Mouse (Mus musculus) C2C12 (cell line): Measurements from ENCODE around the gene Bank1. TPM values are rescaled to one million over a fixed set of nuclear protein-coding genes. Genes with fewer than 3 reads are reported as not detected.

Experiments used
- H3K27me3 ChIP-seq: one replicate; pipeline ENCODE4 v1.6.1; 2011; ENCODE audit not compliant: control insufficient read depth, insufficient read depth, insufficient read length
- H3K36me3 ChIP-seq: one replicate; pipeline ENCODE4 v1.6.1; 2011; ENCODE audit not compliant: control insufficient read depth, insufficient read depth
- H3K4me3 ChIP-seq: one replicate; pipeline ENCODE4 v1.5.1; 2011; ENCODE audit warnings: mild to moderate bottlenecking, control low read depth; ENCODE audit not compliant: poor library complexity, insufficient read depth, severe bottlenecking
- H3K79me2 ChIP-seq: one replicate; pipeline ENCODE4 v1.6.1; 2011; ENCODE audit not compliant: control insufficient read depth, insufficient read depth
- H3K79me3 ChIP-seq: one replicate; pipeline ENCODE4 v1.6.1; 2011; ENCODE audit warnings: low read depth, control low read depth
- H3ac ChIP-seq: one replicate; pipeline ENCODE3; 2011; ENCODE audit warnings: low read depth; ENCODE audit not compliant: control insufficient read depth, insufficient read length
- CEBPB ChIP-seq: IDR thresholded peaks from one replicate; pipeline ENCODE4 v1.6.1; 2011; ENCODE audit warnings: low read depth, mild to moderate bottlenecking, control low read depth, moderate library complexity
- CTCF ChIP-seq: IDR thresholded peaks from one replicate; pipeline ENCODE4 v1.5.1; 2011; ENCODE audit not compliant: control insufficient read depth, insufficient read depth, insufficient read length
- FOSL1 ChIP-seq: IDR thresholded peaks from one replicate; pipeline ENCODE4 v1.8.0; 2011; ENCODE audit warnings: mild to moderate bottlenecking, low read length; ENCODE audit not compliant: poor library complexity, insufficient read depth, severe bottlenecking
- MAX ChIP-seq: IDR thresholded peaks from one replicate; pipeline ENCODE4 v1.6.1; 2011; ENCODE audit warnings: mild to moderate bottlenecking, control low read depth
- MYOD1 ChIP-seq: IDR thresholded peaks from one replicate; pipeline ENCODE4 v1.6.1; 2011; ENCODE audit warnings: low read depth; ENCODE audit not compliant: control insufficient read depth, insufficient read length
- MYOG ChIP-seq: IDR thresholded peaks from one replicate; pipeline ENCODE4 v1.6.1; 2011; ENCODE audit not compliant: control insufficient read depth, insufficient read length; ENCODE audit errors: extremely low read depth
- USF1 ChIP-seq: IDR thresholded peaks from one replicate; pipeline ENCODE4 v1.6.1; 2011; ENCODE audit warnings: low read depth, mild to moderate bottlenecking, control low read depth, moderate library complexity
- polyA plus RNA-seq: library from polyadenylated mRNA; unstranded; fragments of >200 nt; fragmentation: generic; extraction: Trizol; gene quantifications from one replicate; pipeline ENCODE4 v1.2.1, GENCODE M21; 2012; ENCODE audit warnings: missing spikeins

The Bank1 gene
- polyA plus RNA-seq, 1 experiment, result not detected

- no peaks in the 10 kb centered on the region for H3K79me3 ChIP-seq
- no peak overlapping the region for H3K4me3 ChIP-seq
- no peaks in the 10 kb centered on the region for H3K36me3 ChIP-seq
- TF ChIP-seq FOSL1 (no peak), USF1 (no peak), CTCF (no peak), MAX (no peak), CEBPB (no peak), MYOD1 (no peak), MYOG (no peak)
- H3ac ChIP-seq, result no peak overlapping the region
- H3K79me2 ChIP-seq, result no peaks in the 10 kb centered on the region
- no peaks in the 10 kb centered on the region for H3K27me3 ChIP-seq
Observed at GRCm38 (mm10) chr3:136158059-136158458, 167.8 kb downstream of the Bank1 start.

GRCm38 (mm10) chr3:136155555-136155954 lies 170.3 kb downstream of the Bank1 start:
- Histone ChIP-seq H3K79me2 (no peaks in the 10 kb centered on the region), H3K27me3 (no peaks in the 10 kb centered on the region), H3K79me3 (no peaks in the 10 kb centered on the region), H3ac (no peak overlapping the region), H3K36me3 (no peaks in the 10 kb centered on the region), H3K4me3 (no peak overlapping the region)
- no peak for TF ChIP-seq MYOG
- no peak for TF ChIP-seq MAX
- no peak for TF ChIP-seq FOSL1
- no peak for TF ChIP-seq CEBPB
- TF ChIP-seq USF1, result no peak
- no peak for TF ChIP-seq CTCF
- TF ChIP-seq MYOD1, result no peak

- Histone ChIP-seq H3K79me3 (no peaks in the 10 kb centered on the region), H3K4me3 (no peak overlapping the region), H3ac (no peak overlapping the region), H3K27me3 (no peaks in the 10 kb centered on the region), H3K79me2 (no peaks in the 10 kb centered on the region), H3K36me3 (no peaks in the 10 kb centered on the region)
- TF ChIP-seq USF1 (no peak), MYOG (no peak), CTCF (no peak), CEBPB (no peak), FOSL1 (no peak), MYOD1 (no peak), MAX (no peak)
Observed at GRCm38 (mm10) chr3:136150886-136151285, 175.0 kb downstream of the Bank1 start.

GRCm38 (mm10) chr3:136147166-136147565 lies 178.7 kb downstream of the Bank1 start:
- Histone ChIP-seq H3K79me3 (no peaks in the 10 kb centered on the region), H3K27me3 (no peaks in the 10 kb centered on the region), H3K36me3 (no peaks in the 10 kb centered on the region), H3ac (no peak overlapping the region), H3K79me2 (no peaks in the 10 kb centered on the region), H3K4me3 (no peak overlapping the region)
- TF ChIP-seq CTCF, result no peak
- no peak for TF ChIP-seq USF1
- no peak for TF ChIP-seq CEBPB
- no peak for TF ChIP-seq MYOD1
- TF ChIP-seq MYOG, result no peak
- no peak for TF ChIP-seq FOSL1
- TF ChIP-seq MAX, result no peak

GRCm38 (mm10) chr3:136132013-136132412 lies 193.9 kb downstream of the Bank1 start:
- Histone ChIP-seq H3K27me3 (no peaks in the 10 kb centered on the region), H3K79me2 (no peaks in the 10 kb centered on the region), H3K4me3 (no peak overlapping the region), H3K36me3 (no peaks in the 10 kb centered on the region), H3K79me3 (no peaks in the 10 kb centered on the region), H3ac (no peak overlapping the region)
- TF ChIP-seq USF1 (no peak), FOSL1 (no peak)

- TF ChIP-seq FOSL1 (no peak), CEBPB (no peak), CTCF (no peak), MYOD1 (no peak)
- H3ac ChIP-seq, result no peak overlapping the region
- H3K4me3 ChIP-seq, result no peak overlapping the region
- H3K79me3 ChIP-seq, result no peaks in the 10 kb centered on the region
- no peaks in the 10 kb centered on the region for H3K79me2 ChIP-seq
- no peaks in the 10 kb centered on the region for H3K27me3 ChIP-seq
- H3K36me3 ChIP-seq, result no peaks in the 10 kb centered on the region
Observed at GRCm38 (mm10) chr3:136115478-136116215, 210.2 kb downstream of the Bank1 start.
